Mouse (Mus musculus) thymus, adult 2 months (tissue): Measurements from ENCODE around the gene Cyp2ab1. TPM values are rescaled to one million over a fixed set of nuclear protein-coding genes. Genes with fewer than 3 reads are reported as not detected.

ENCODE experiments used
- DNase-seq: peaks from one replicate; pipeline ENCODE4 v3.0.0; 2021
- H3K27ac ChIP-seq: fragments of 200-500 bp; 2 replicates; pipeline ENCODE4 v1.5.1; 2012; ENCODE audit warnings: low read length, control low read depth; ENCODE audit not compliant: control insufficient read depth, insufficient read depth
- H3K27me3 ChIP-seq: fragments of 200-500 bp; 2 replicates; pipeline ENCODE4 v1.6.1; 2012; ENCODE audit warnings: mild to moderate bottlenecking, low read length, moderate library complexity, mixed read lengths; ENCODE audit not compliant: control insufficient read depth, insufficient read depth
- H3K36me3 ChIP-seq: fragments of 200-500 bp; 2 replicates; pipeline ENCODE4 v1.6.1; 2012; ENCODE audit warnings: mild to moderate bottlenecking, low read length, moderate library complexity; ENCODE audit not compliant: control insufficient read depth, insufficient read depth
- H3K4me1 ChIP-seq: fragments of 200-500 bp; replicated peaks from 2 replicates; pipeline ENCODE4 v1.6.1; 2012; ENCODE audit warnings: low read length; ENCODE audit not compliant: control insufficient read depth, insufficient read depth
- H3K4me3 ChIP-seq: fragments of 200-500 bp; 2 replicates; pipeline ENCODE4 v1.5.1; 2012; ENCODE audit warnings: mild to moderate bottlenecking, low read length, control low read depth, moderate library complexity; ENCODE audit not compliant: control insufficient read depth, insufficient read depth
- CTCF ChIP-seq: fragments of 200-500 bp; IDR thresholded peaks from 2 replicates; pipeline ENCODE4 v1.5.1; 2012; ENCODE audit warnings: mild to moderate bottlenecking, control low read depth, low read length, moderate library complexity, borderline replicate concordance; ENCODE audit not compliant: control insufficient read depth, poor library complexity, insufficient read depth; ENCODE audit errors: extremely low read depth
- POLR2A ChIP-seq: fragments of 200-500 bp; IDR thresholded peaks from 2 replicates; pipeline ENCODE4 v1.6.1; 2012; ENCODE audit warnings: mild to moderate bottlenecking, low read length, control low read depth, moderate library complexity; ENCODE audit not compliant: control insufficient read depth, poor library complexity, insufficient read depth; ENCODE audit errors: extremely low read depth
- WGBS: fragments of 180-500 bp; shearing (Covaris S2); methylation state at CpG from one replicate; pipeline ENCODE4 v1.1.7; 2018; 5-methylcytosine and 5-hydroxymethylcytosine counted together
- polyA plus RNA-seq: library from polyadenylated mRNA; depleted of rRNA; stranded (reverse); fragments of >200 nt; gene quantifications from 2 replicates; pipeline ENCODE4 v1.2.3, GENCODE M21; 2012; rRNA removed

Cyp2ab1 gene
- polyA plus RNA-seq, 1 experiment = 0.40 TPM

DNA sequence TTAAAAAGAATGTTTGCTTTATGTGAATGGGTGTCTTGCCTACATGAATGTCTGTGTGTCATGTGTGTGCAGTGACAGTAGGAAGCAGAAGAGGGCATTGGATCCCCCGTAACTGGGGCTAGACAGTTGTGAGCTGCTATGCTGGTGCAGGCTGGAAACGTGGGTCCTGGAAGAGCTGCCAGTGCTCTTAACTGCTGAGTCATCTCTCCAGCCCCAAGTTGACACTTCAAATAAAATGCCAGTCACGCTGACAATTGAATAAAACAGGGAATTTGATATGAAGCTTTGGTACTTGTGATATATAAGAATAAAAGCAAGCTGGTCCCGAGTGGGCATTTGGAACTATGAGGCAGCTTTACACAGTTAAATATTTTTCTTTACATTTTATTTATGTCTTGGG, 45.0 kb downstream of the Cyp2ab1 start:
- TF ChIP-seq CTCF (no peak), POLR2A (no peak)
- H3K4me1 ChIP-seq = no peaks in the 10 kb centered on the region
- WGBS = 85% methylated on average over 4 of the region's 4 CpGs
- DNase-seq = no peak
- H3K36me3 ChIP-seq = peaks cover 48% of the 10 kb centered on the region
- H3K4me3 ChIP-seq = no peak overlapping the region
- H3K27ac ChIP-seq = no peak overlapping the region
- H3K27me3 ChIP-seq = no peaks in the 10 kb centered on the region

DNA sequence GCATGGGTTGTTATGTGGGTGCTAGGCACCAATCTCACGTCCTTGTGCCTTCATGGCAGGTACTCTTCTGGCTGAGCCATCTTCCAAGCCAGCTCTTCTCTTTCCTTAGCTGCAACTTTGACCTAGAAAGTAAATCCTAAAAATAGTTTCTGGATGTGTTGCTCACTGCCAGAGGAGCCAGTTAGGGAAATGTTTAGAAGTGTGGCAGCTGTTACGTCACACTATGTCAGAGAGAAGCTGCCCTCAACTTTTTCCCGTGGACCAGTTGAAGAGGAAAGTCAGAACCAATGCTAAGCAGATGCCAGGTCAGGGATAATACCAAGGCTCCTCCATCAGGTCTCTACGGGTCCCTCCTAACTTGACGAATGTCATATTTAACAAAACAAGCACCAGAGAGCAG, 45.8 kb downstream of the Cyp2ab1 start:
- Histone ChIP-seq H3K4me1 (no peaks in the 10 kb centered on the region), H3K36me3 (peaks cover 40% of the 10 kb centered on the region), H3K27me3 (no peaks in the 10 kb centered on the region), H3K4me3 (no peak overlapping the region), H3K27ac (no peak overlapping the region)
- WGBS = 95% methylated on average over 5 of the region's 5 CpGs
- DNase-seq = no peak
- no peak for TF ChIP-seq CTCF
- no peak for TF ChIP-seq POLR2A

DNA sequence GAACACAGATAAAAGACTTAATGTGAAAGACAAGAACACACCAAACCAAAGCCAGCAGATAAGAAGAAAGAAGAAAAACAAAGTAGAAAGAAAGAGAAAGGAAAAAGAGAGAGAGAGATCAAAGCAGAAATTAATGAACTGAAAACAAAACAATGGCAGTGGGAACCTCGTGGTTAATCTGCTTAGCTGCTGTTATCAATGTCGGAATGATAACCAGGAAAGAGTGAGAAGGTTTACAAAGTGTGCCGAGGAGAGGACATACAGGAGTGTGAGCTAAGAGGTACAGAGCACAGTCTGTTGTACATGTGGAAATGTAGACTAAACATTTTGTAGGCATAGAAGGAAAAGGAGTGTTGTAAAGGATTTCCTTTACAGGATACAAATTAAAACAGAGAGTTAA, 52.2 kb downstream of the Cyp2ab1 start:
- Histone ChIP-seq H3K27me3 (no peaks in the 10 kb centered on the region), H3K4me3 (no peak overlapping the region), H3K27ac (no peak overlapping the region), H3K4me1 (no peaks in the 10 kb centered on the region), H3K36me3 (no peaks in the 10 kb centered on the region)
- WGBS = 55% methylated on average over 3 of the region's 3 CpGs
- DNase-seq = no peak
- TF ChIP-seq POLR2A (no peak), CTCF (no peak)

DNA sequence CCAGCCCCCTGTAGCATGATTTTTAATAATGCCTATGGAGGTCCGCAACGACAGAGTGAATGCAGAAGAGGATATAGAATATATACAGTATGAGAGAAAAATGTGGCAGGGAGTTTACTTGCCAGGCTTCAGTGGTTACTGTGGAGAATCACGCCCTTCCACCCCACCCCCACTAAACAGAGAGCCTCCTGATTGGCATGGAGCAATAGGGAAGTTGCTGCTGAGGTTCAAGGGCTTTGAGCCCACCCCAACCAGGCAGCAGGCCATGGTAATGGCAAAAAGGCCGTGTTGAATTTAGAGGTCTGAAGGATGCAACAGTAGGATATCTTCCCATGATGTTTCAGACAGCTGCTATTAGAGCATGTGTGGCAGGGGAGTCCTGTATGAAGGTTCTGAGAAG, 53.9 kb downstream of the Cyp2ab1 start:
- Histone ChIP-seq H3K27ac (no peak overlapping the region), H3K4me3 (no peak overlapping the region), H3K27me3 (no peaks in the 10 kb centered on the region), H3K36me3 (no peaks in the 10 kb centered on the region), H3K4me1 (no peaks in the 10 kb centered on the region)
- TF ChIP-seq CTCF = no peak
- TF ChIP-seq POLR2A = no peak
- DNase-seq = no peak
- WGBS = 51% methylated on average over 4 of the region's 4 CpGs

DNA sequence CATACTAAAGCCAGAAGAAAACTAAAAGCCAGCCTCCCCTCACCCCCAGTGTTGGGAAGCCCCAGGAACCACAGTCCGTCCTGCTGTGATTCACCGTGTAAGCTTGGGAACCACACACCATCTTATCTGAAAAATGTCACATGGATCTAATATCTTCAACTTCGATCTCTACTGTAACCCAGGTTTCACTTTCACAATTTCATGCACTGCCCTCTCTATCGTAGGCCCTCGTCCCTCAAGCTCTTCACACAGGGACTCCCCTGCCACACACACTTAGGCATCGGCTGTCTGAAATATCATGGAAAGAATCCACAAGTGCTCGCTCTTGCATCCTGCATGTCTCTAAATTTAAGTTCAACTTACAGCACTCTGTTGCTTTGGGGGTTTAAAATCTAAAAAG, 60.1 kb downstream of the Cyp2ab1 start:
- 32% methylated on average over 7 of the region's 7 CpGs for WGBS
- TF ChIP-seq CTCF = no peak
- TF ChIP-seq POLR2A = no peak
- H3K4me3 ChIP-seq = no peak overlapping the region
- DNase-seq = no peak
- H3K27ac ChIP-seq = no peak overlapping the region
- H3K4me1 ChIP-seq = no peaks in the 10 kb centered on the region
- no peaks in the 10 kb centered on the region for H3K36me3 ChIP-seq
- no peaks in the 10 kb centered on the region for H3K27me3 ChIP-seq

Other genes with a start within 250 kb of the Cyp2ab1 start
- gene Klhl24, start 227.9 kb downstream of the Cyp2ab1 start, polyA plus RNA-seq = 25.1 and 28.7 TPM in 2 replicates
- 52.5 and 55.3 TPM in 2 replicates for gene Yeats2, start 184.3 kb downstream of the Cyp2ab1 start, polyA plus RNA-seq
- 0.11 and 0.13 TPM in 2 replicates for gene Map6d1, start 84.0 kb downstream of the Cyp2ab1 start, polyA plus RNA-seq
- 46.3 and 48.4 TPM in 2 replicates for gene Parl, start 23.0 kb downstream of the Cyp2ab1 start, polyA plus RNA-seq
- gene Abcc5, start 101.0 kb upstream of the Cyp2ab1 start, polyA plus RNA-seq = 244 and 275 TPM in 2 replicates
- gene Eif2b5, start 173.4 kb upstream of the Cyp2ab1 start, polyA plus RNA-seq = 40.7 and 44.7 TPM in 2 replicates
- 42.7 and 49.5 TPM in 2 replicates for gene Dvl3, start 191.6 kb upstream of the Cyp2ab1 start, polyA plus RNA-seq
- 512 and 578 TPM in 2 replicates for gene Ap2m1, start 210.1 kb upstream of the Cyp2ab1 start, polyA plus RNA-seq
- 60.9 and 70.8 TPM in 2 replicates for gene Abcf3, start 223.2 kb upstream of the Cyp2ab1 start, polyA plus RNA-seq